Mouse (Mus musculus): ENCODE measurements at regions not wholly inside any gene's neighbourhood (a gene's known extent, or its start where the extent isn't known, plus 50 kb on each side); places are given as distances from the start of the nearest gene placed in this dataset.

DNA sequence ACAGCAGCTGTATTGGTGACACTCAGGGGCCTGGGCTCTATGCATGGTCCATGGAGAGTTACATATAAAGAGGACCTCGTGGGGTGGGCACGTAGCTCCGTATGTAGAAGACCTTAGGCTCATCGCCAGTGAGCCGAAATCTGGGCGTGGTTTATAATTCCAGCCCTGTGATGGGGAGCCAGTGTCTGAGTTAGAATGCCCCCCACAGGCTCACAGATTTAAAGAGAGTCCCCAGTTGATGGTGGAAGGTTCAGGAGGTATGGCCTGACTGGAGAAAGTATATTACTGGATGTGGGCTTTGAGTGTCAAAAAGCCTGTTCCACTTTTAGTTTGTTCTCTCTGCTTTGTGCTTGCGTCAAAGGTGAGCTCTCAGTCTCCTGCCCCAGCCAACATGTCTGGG is 54.8 kb downstream of the 1700122O11Rik start:
- no peak for DNase-seq

DNA sequence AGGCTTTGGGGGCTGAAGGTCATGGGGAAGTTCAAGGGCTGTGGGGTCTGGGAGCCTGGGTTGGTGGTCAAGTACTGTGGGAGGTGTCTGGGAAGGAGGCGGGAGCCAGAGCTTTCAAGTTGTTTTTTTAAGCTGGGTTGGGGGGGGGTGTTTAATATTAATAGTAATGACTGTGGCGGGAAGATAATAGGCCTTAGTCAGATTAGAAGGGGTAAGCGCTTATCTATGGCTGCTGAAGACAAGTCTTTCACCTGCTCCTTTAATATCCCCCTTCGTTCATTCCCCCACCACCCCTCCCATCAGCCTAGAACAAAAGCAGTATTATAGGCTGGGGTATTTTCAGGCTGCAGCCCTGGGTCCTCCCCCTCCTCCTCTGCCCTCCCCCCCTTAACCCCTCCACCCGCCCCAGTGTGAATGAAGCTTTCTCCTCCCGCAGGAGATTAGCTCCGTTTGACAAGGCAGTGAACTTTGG is 56.5 kb downstream of the 1700122O11Rik start:
- no peak for DNase-seq

DNA sequence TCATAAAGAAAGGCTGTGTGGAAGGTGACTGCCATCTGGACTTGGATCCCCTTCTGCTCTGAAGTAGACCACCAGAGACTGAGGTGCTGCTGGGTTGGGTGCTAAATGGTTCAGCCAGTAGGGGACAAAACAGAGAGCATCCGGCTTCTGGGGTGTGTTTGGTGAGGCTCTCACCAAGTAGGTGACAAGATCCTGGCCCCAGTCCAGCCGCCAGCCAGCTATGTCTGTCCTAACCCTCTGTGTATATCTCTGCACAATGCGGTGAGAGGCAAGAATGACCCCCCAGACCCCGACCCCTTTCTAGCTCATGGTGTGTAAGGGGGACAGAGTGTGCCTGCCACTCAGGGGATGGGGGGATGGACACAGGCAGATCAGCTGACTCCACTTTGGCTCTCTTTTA is 54.8 kb upstream of the Foxp4 start:
- DNase-seq, result no peak

DNA sequence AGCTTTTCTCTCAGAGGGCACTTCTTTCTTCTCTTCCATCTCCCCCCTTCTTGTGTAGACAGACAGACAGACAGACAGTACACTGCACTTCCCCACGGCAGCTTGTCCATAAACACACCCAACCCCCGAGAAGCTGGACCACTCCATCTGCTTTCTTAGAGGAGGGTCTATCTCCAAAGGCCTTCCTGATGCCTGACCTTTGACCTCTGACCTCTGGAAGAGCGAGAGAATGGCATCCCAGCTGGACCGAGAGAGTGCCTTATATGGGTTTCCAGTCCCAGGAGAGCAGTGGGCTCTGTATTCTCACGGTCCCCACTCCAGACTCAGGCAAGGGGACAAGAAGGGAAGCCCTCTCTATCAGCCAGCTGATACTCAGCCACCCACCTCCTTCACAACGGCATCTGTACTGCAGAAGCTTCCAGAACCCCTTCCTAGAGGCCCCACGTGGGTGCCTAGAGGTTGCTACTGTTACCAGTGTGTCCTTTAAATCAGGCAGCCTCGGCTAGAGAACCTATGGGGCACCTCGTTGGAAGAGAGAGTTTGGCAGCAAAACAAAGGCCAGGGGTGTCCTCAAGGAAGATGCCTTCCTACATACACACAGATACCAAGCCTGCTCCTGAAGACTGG is 54.1 kb upstream of the Foxp4 start:
- no peak for DNase-seq

DNA sequence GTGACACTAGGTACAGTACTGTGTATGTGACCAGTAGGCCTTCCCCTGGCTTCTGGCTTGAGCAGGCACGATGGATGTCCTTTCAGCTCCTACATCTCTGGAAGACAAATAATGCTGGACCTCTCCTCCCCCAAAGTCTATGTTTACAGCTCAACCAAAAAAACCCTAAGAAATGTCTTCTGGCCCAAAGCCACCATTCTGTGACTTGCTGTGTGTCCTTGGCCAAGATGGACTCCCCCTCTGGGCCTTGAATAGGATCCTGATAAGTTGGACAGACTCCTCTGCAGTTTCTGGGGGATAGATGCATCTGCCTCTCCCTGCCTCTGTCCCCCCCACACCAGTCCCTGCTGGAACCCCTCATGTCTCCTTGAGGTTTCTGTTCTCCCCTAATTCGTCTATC is 53.6 kb upstream of the Foxp4 start:
- DNase-seq, result no peak

DNA sequence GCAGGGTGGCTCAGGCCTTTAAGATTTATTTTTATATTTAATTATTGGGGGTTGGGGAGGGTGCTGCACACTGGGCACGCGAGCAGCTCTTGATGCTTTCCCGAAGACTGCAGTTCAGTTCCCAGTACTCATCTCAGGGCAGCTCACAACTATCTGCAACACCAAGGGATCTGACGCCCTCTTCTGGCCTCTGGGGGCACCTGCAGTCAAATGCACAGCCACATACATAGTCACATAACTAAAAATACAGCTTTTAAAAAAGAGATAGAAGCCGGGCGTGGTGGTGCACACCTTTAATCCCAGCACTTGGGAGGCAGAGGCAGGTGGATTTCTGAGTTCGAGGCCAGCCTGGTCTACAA is 52.5 kb upstream of the Foxp4 start:
- DNase-seq, result no peak

DNA sequence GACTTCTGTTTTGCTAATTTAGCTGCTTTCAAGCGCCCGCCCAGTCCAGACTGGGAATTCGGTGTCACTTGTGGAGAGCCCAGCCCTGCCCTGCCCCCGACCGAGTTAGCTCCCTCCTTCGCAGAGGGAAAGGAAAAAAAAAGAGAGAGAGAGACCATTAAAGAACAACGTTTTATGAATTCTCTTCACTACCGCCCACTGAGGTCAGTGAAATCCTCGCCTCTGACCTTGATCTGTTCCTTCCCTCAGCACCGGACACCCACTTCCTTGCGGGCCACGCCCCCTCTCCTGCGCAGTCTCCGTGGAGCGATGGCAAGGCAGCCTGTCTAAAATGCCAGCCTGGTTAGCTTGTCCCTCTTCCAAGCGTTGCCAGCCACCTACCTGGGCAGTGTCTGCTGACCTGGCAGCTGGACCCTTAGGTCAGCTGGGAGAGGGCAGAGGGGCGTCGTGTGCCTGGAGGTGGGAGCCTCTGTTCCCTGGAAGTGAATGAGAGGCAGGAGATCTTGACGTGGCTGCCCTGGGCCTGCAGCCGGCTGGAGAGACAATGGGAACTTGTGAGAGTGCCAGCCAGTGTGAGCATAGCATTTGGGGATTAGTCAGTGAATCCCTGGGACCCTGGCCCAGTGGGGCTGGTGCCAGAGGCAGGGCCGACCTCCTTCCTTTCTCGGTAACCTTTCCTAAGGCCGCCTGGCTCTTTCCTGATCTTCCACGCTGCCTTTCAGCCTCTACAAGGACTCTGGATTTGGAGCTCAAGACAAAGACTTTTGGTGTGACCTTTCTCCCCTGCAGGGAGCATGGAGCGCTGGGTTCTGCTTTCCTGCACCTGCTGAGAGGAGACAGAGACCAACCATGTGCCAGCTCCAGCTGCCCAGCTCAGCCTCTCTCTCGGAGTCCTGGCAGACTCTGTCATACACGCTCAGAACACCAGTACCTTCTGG is 51.9 kb upstream of the Foxp4 start:
- DNase-seq, result peak; percentile 78

DNA sequence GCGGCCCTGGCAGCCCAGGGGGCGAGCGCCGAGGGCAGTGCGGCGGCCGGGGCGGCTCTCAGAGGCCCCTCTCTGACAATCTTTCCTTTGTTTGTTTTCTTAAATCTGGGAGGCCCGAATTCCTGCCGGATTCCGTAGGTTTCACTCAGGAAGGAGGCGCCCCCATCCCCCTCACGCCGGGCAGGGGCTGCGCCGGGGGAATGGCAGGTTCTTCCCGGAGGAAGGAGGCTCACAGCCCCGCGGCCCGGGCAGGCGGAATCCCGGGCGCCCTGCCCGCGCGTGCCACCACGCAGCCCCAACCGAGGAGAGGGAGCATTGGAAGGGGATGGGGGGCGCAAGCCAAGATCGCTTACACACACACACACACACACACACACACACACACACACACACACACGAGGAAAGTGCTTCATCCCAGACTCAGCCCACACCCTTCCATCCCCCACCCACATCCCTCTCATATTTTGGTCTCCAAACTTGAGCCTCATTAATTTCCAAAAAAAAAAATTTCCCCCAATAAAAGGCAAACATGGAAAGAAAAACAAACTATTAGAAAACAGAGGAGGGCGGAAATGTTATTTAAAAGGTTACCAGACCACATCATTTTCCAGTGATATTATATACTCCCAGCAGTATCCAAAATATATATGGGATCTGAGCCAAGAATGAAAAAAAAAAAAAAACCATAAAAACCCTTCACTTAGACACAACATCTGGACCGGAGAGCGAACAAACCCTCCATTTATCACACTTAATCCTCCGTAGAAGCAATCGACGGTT is 51.0 kb upstream of the Foxp4 start:
- peak; percentile 15 for DNase-seq

DNA sequence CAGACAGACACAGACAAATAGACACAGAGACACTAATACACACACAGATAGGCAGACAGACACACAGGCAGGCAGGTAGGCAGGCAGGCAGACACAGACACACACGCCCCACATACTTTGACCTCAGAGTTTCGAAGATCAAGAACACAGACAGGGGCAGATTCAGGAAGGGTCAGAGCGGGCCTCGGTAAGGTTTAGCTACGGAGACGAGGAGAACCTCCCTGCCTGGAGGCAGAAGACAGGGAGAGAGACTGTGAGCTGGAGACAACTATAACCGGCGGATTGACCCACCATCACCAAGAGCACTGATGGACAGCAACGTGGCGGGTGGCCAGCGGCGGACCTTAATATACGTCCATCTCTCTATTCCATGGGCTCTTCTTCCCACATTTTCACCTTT is 50.1 kb upstream of the Foxp4 start:
- no peak for DNase-seq

Data from adrenal gland, postnatal 25 days (tissue).